Mouse (Mus musculus) C2C12 (cell line): ENCODE data around the gene Dtd1.

ENCODE experiments used
- CTCF ChIP-seq: IDR thresholded peaks from one replicate; pipeline ENCODE4 v1.5.1; 2011; ENCODE audit not compliant: control insufficient read depth, insufficient read depth, insufficient read length
- MAX ChIP-seq: IDR thresholded peaks from one replicate; pipeline ENCODE4 v1.6.1; 2011; ENCODE audit warnings: mild to moderate bottlenecking, control low read depth
- MYOD1 ChIP-seq: IDR thresholded peaks from one replicate; pipeline ENCODE4 v1.6.1; 2011; ENCODE audit warnings: low read depth; ENCODE audit not compliant: control insufficient read depth, insufficient read length
- MYOG ChIP-seq: IDR thresholded peaks from one replicate; pipeline ENCODE4 v1.6.1; 2011; ENCODE audit not compliant: control insufficient read depth, insufficient read length; ENCODE audit errors: extremely low read depth
- USF1 ChIP-seq: IDR thresholded peaks from one replicate; pipeline ENCODE4 v1.6.1; 2011; ENCODE audit warnings: low read depth, mild to moderate bottlenecking, control low read depth, moderate library complexity

- TF ChIP-seq CTCF (no peak), MYOD1 (no peak), MYOG (no peak), USF1 (no peak), MAX (no peak)
Measured at GRCm38 (mm10) chr2:144727136-144727535, 127.4 kb downstream of the Dtd1 start.
